Mouse (Mus musculus) gastrocnemius, postnatal 10 days (tissue): ENCODE measurements at regions not wholly inside any gene's neighbourhood (a gene's known extent, or its start where the extent isn't known, plus 50 kb on each side); places are given as distances from the start of the nearest gene placed in this dataset.

ENCODE experiments used
- DNase-seq: peaks from one replicate; pipeline ENCODE4 v3.0.0; 2021; ENCODE audit warnings: mixed read lengths

GRCm38 (mm10) chr9:113419801-113420200 lies 288.3 kb downstream of the Pdcd6ip start:
- no peak for DNase-seq

DNA sequence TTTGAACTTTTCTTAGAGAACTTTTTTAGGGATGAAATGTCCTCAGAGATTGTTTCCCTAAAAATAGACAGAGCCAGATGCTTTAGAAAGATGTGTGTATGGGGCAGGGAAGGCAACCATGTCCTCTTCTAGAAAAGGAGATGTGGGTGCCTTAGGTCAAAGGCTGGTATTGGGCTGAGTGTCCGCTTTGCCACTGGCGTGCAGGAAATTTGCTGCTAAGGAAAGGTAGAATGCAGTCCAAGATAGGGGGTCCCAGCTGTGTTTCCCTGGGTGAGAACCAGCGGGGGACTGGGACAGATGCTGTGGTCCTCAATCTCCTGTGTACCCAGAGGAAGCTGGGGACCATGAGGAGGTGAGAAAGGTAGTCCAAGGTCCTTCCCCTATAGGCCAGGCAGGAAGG lies 291.0 kb downstream of the Pdcd6ip start:
- DNase-seq, result no peak

- no peak for DNase-seq
Observed at GRCm38 (mm10) chr9:113415511-113415931, 292.5 kb downstream of the Pdcd6ip start.

DNA sequence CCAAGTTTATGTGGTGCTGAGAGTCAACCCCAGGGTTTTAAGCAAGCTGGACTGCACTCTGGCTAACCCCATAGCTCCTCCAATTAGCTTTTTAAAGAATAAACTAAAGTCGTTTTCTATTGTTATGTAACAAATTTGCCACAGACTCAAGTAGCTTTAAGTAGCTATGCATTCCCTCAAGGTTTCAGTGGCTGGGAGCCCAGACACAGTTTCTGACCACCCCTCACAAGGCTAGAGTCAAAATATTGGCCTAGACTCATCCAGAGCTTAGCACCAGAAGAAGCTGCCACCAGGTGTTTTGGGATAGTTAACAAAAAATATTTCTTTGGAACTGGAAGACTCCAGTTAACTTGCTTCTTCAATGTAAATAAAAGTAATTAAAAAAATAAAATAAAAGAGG lies 293.4 kb downstream of the Pdcd6ip start:
- DNase-seq, result no peak

DNA sequence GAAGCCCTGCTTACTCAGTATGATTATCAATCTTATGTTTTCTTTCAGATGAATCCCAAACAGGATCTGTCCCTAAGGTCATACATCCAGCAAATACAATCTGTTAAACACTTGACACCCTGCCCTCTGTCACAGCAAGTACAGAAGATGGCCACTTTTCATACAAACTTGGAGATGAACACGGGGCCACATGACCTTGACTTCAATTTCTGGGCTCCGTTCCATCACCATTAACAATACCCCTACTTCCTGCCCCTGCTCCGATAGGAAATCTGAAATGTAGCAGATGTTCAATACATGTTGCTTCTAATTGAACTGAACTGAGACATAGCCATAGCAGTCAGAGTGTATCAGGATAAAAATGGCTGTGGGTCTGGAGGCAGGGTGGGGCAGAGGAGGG lies 294.2 kb downstream of the Pdcd6ip start:
- no peak for DNase-seq

DNA sequence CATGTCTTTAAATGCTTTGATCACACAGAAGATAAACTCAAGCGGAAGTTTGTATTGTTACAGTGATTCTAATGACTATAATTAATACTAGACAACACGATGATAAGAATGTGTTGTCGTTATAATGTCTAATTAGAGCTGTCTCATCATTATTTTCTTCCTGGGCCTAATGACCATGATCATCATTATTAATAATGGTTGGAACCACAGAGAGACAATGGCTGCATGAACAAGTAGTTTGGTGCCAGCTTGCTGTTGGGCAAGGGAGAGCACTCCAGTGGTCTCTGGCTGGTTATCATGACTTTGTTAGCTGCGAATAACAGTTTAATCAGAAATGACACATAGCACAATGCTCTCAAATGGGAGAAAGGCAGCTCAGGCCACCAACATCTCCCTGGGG lies 296.4 kb downstream of the Pdcd6ip start:
- DNase-seq, result no peak

- DNase-seq, result no peak
Observed at GRCm38 (mm10) chr9:113408521-113408920, 299.5 kb downstream of the Pdcd6ip start.

- DNase-seq, result no peak
Observed at GRCm38 (mm10) chr9:113394320-113394719, 313.7 kb downstream of the Pdcd6ip start.

GRCm38 (mm10) chr9:113387356-113387755 lies 320.7 kb downstream of the Pdcd6ip start:
- DNase-seq, result no peak

GRCm38 (mm10) chr9:113381591-113382110 lies 326.4 kb downstream of the Pdcd6ip start:
- DNase-seq, result no peak

GRCm38 (mm10) chr9:113380408-113381129 lies 327.5 kb downstream of the Pdcd6ip start:
- no peak for DNase-seq

GRCm38 (mm10) chr9:113378525-113378924 lies 329.5 kb downstream of the Pdcd6ip start:
- DNase-seq, result no peak

GRCm38 (mm10) chr9:113371718-113372306 lies 336.2 kb downstream of the Pdcd6ip start:
- no peak for DNase-seq

GRCm38 (mm10) chr9:113347942-113348341 lies 360.1 kb downstream of the Pdcd6ip start:
- DNase-seq, result no peak

- DNase-seq, result no peak
Observed at GRCm38 (mm10) chr9:113346531-113346930, 361.5 kb downstream of the Pdcd6ip start.

DNA sequence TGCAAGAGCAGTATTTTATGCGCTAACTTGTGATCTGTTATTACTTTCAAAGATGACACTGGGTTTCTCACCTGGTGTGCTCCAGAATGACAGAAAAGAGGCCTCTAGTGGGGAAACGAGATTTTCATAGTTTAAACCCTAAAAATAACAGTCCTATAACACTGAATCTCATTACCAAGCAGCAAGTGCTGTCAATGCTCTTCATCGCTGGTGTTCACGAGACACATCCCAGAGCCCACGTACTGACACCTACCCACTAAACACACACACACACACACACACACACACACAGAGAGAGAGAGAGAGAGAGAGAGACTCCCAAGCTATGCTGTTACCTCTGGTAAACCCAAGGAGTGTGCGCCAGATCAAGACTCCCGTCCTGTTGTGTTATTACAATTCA lies 365.9 kb downstream of the Pdcd6ip start:
- no peak for DNase-seq

DNA sequence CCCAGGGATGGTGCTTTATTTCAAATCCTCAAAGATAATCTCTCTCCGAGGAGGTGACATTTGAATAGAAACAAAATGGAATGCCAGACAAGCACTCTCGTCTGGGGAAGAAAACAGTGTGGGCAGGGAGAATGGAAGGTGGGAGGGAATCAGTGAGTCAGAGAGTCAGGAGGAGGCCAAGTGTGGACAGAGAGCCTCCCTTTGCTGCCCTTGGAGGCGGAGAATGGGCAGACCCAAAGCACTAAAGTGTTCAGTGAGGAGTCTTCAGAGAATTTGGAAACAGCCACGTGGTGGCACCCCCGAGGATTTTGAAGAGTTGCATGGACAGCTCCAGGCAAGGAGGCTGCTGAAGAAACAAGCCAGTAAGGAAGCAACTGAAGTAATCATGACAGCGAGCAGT lies 367.2 kb downstream of the Pdcd6ip start:
- no peak for DNase-seq

DNA sequence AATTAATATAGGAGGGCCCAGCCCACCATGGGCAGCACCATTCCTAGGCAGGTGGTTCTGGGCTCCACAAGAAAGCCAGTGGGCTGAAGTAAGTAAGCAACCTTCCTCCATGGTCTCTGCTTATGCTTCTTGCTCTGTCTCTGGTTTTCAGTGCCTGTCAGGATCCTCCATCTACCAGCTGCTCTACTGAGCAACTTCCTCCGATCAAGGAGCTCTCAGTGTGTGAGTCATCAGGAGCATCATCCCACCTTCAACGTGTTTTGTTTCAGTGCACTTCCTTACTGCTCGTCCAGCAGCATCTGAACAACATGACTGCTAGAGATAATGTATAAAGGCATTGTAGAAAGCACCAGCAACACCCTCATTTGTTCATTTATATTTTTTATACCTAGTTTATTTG lies 368.0 kb downstream of the Pdcd6ip start:
- DNase-seq, result no peak

DNA sequence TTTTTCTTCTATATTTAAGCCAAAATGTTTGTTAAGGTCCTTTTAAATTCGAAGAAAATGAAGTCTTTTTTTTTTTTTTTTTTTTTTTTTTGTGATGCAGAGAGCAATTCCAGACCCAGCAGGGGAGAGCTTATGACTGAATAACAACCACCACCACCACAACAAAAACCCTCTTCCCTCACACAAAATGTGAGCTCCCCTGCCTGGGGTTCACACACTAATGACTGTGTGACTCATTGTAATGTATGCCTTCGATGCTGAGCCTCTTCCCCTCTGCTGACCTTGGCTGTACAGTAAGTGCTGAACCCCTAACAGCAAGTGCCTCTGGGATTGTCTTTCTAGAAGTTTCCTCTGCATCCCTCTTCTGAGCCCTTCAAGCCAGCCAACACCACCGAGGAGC lies 383.6 kb downstream of the Pdcd6ip start:
- no peak for DNase-seq

GRCm38 (mm10) chr9:113309707-113310574 lies 398.1 kb downstream of the Pdcd6ip start:
- DNase-seq, result no peak

- no peak for DNase-seq
Observed at GRCm38 (mm10) chr9:113305761-113306160, 402.3 kb downstream of the Pdcd6ip start.

DNA sequence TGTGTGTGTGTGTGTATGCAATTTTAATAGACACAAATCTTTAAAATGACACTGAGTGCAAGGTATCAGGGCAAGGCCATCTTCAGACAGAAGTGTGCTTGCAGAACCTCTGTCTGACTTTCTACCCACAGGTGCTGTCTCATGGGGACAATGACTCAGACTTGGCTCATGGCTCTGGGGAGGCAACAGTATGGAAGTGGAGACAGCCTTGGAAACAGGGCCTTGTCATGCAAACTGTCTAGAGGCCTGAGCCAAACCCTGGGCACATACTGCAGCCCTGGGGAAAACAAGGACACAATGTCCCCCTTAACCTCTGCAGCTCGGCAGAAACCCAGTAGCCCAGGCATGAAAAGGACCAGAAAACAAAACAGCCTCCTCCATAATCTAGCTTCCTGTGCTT lies 405.6 kb downstream of the Pdcd6ip start:
- DNase-seq, result no peak

- DNase-seq, result peak; percentile 10
Observed at GRCm38 (mm10) chr9:113300846-113301245, 407.2 kb downstream of the Pdcd6ip start.
